Mouse (Mus musculus) testis, adult 2 months (tissue): ENCODE measurements around the gene Grip1. TPM values are rescaled to one million over a fixed set of nuclear protein-coding genes. Genes with fewer than 3 reads are reported as not detected.

Source experiments
- H3K27ac ChIP-seq: fragments of 200-500 bp; 2 replicates; pipeline ENCODE4 v1.5.1; 2012; ENCODE audit warnings: low read depth, low read length; ENCODE audit not compliant: control insufficient read depth, insufficient read depth
- H3K27me3 ChIP-seq: fragments of 200-500 bp; 2 replicates; pipeline ENCODE4 v1.6.1; 2012; ENCODE audit warnings: mild to moderate bottlenecking, low read length, moderate library complexity; ENCODE audit not compliant: control insufficient read depth, insufficient read depth
- H3K36me3 ChIP-seq: fragments of 200-500 bp; 2 replicates; pipeline ENCODE4 v1.6.1; 2012; ENCODE audit warnings: mild to moderate bottlenecking, low read length; ENCODE audit not compliant: control insufficient read depth, insufficient read depth
- H3K4me1 ChIP-seq: fragments of 200-500 bp; 2 replicates; pipeline ENCODE4 v1.6.1; 2012; ENCODE audit warnings: low read length; ENCODE audit not compliant: control insufficient read depth, insufficient read depth
- H3K4me3 ChIP-seq: fragments of 200-500 bp; 2 replicates; pipeline ENCODE4 v1.5.1; 2012; ENCODE audit warnings: low read depth, mild to moderate bottlenecking, low read length, moderate library complexity, mixed read lengths; ENCODE audit not compliant: control insufficient read depth
- CTCF ChIP-seq: fragments of 200-500 bp; IDR thresholded peaks from 2 replicates; pipeline ENCODE4 v1.5.1; 2012; ENCODE audit warnings: low read depth, mild to moderate bottlenecking, inconsistent platforms, low read length, moderate library complexity; ENCODE audit not compliant: control insufficient read depth, insufficient read depth, insufficient replicate concordance
- POLR2A ChIP-seq: fragments of 200-500 bp; IDR thresholded peaks from 2 replicates; pipeline ENCODE4 v1.6.1; 2012; ENCODE audit warnings: low read depth, mild to moderate bottlenecking, inconsistent platforms, low read length, moderate library complexity; ENCODE audit not compliant: control insufficient read depth
- polyA plus RNA-seq: library from polyadenylated mRNA; depleted of rRNA; stranded (reverse); fragments of >200 nt; gene quantifications from 2 replicates; pipeline ENCODE4 v1.2.3, GENCODE M21; 2012

The Grip1 gene
- polyA plus RNA-seq, 1 experiment: 84.3 TPM

GRCm38 (mm10) chr10:119458991-119459390, 5.4 kb downstream of the Grip1 start:
- Histone ChIP-seq H3K36me3 (no peaks in the 10 kb centered on the region), H3K27ac (no peak overlapping the region), H3K27me3 (0 out of 2 replicates have a peak, but pooled peaks cover 4% of the 10 kb centered on the region), H3K4me3 (no peak overlapping the region), H3K4me1 (peaks cover 11% of the 10 kb centered on the region)
- no peak for TF ChIP-seq CTCF
- no peak for TF ChIP-seq POLR2A

GRCm38 (mm10) chr10:119463345-119463744, 9.7 kb downstream of the Grip1 start:
- Histone ChIP-seq H3K36me3 (no peaks in the 10 kb centered on the region), H3K4me3 (no peak overlapping the region), H3K4me1 (peaks cover 9% of the 10 kb centered on the region), H3K27ac (no peak overlapping the region), H3K27me3 (no peaks in the 10 kb centered on the region)
- no peak for TF ChIP-seq CTCF
- no peak for TF ChIP-seq POLR2A

DNA sequence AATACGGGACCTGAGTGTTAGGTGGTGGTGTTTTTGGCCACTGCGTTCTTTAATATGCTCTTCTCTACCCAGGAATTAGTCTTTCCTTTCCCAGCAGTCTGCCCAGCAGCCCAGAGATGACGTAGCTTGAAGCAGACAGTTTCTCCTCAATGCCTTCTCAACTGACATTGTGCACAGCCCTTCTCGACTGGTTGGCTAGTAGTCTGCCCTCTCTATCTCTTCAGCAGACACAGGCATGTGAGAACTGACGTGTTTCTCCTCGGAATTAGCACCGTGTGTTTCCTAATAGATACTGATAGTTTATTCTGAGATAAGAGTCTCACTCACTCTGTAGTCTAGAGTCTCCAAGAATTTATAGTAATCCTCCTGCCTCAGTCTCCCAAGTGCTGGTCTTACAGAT, 10.2 kb downstream of the Grip1 start:
- Histone ChIP-seq H3K27me3 (no peaks in the 10 kb centered on the region), H3K4me3 (no peak overlapping the region), H3K36me3 (no peaks in the 10 kb centered on the region), H3K4me1 (peaks cover 9% of the 10 kb centered on the region), H3K27ac (no peak overlapping the region)
- no peak for TF ChIP-seq POLR2A

GRCm38 (mm10) chr10:119467976-119468375, 14.3 kb downstream of the Grip1 start:
- TF ChIP-seq CTCF (no peak), POLR2A (no peak)
- Histone ChIP-seq H3K4me3 (no peak overlapping the region), H3K27ac (no peak overlapping the region), H3K4me1 (peaks cover 9% of the 10 kb centered on the region), H3K36me3 (no peaks in the 10 kb centered on the region), H3K27me3 (no peaks in the 10 kb centered on the region)

- no peak overlapping the region for H3K27ac ChIP-seq
- TF ChIP-seq POLR2A (no peak), CTCF (no peak)
- no peaks in the 10 kb centered on the region for H3K36me3 ChIP-seq
- peaks cover 6% of the 10 kb centered on the region for H3K4me1 ChIP-seq
- H3K4me3 ChIP-seq: no peak overlapping the region
- H3K27me3 ChIP-seq: no peaks in the 10 kb centered on the region
Measured at GRCm38 (mm10) chr10:119470096-119470495, 16.5 kb downstream of the Grip1 start.

- TF ChIP-seq CTCF (no peak), POLR2A (no peak)
- Histone ChIP-seq H3K27ac (no peak overlapping the region), H3K27me3 (no peaks in the 10 kb centered on the region), H3K4me3 (no peak overlapping the region), H3K4me1 (no peaks in the 10 kb centered on the region; the same call in 1 of the 2 replicates), H3K36me3 (no peaks in the 10 kb centered on the region)
Measured at GRCm38 (mm10) chr10:119475166-119475565, 21.5 kb downstream of the Grip1 start.

DNA sequence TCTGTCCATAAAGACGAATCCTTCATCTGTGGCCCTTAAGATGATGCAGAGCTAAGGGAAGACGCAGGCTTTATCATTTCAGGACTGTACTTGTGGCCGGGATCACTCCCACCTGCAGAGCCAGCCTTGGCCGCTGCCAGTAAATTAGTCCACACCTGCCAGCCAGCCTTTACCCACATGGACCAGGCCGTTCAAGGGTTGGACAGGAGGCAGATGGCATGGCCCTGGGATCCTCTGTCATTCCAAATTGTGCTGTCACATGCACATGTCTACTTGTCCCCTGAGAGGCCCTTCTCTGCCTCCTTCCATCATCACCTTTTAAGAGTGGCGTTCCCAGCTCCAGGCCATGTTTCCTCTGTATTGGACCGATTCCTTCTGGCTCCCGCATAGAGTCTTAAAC, 24.0 kb downstream of the Grip1 start:
- Histone ChIP-seq H3K4me1 (no peaks in the 10 kb centered on the region), H3K36me3 (no peaks in the 10 kb centered on the region), H3K27me3 (no peaks in the 10 kb centered on the region), H3K4me3 (no peak overlapping the region), H3K27ac (no peak overlapping the region)
- no peak for TF ChIP-seq POLR2A
- no peak for TF ChIP-seq CTCF

- no peaks in the 10 kb centered on the region for H3K27me3 ChIP-seq
- no peak overlapping the region for H3K4me3 ChIP-seq
- H3K27ac ChIP-seq: no peak overlapping the region
- H3K36me3 ChIP-seq: no peaks in the 10 kb centered on the region
- TF ChIP-seq CTCF (no peak), POLR2A (no peak)
- H3K4me1 ChIP-seq: no peaks in the 10 kb centered on the region
Measured at GRCm38 (mm10) chr10:119483068-119483705, 29.6 kb downstream of the Grip1 start.
